Mouse (Mus musculus) layer of hippocampus, adult 8-10 months (tissue): ENCODE measurements around the gene Vsig10. TPM values are rescaled to one million over a fixed set of nuclear protein-coding genes. Genes with fewer than 3 reads are reported as not detected.
"Not testable (repeated sequence)": the region's sequence is repeated elsewhere in the genome, so short reads cannot be mapped to it uniquely, and the experiment has no call there.

Experiments
- DNase-seq, 2 experiments: peaks; one replicate each; pipeline ENCODE4 v3.0.0; 2022; ENCODE audit warnings: low spot score in 2 of 2
- total RNA-seq, 4 experiments: library from RNA; stranded (reverse); gene quantifications; 2 replicates each; pipeline ENCODE4 v1.2.4; 2022

Gene Vsig10
- total RNA-seq = 1 to 10 TPM; 2.1 to 4.8 (median 3.0) TPM

- DNase-seq = peak in 1 of 2 experiments; percentile 29
Observed at GRCm38 (mm10) chr5:117318741-117319629, at the start of gene Vsig10. TSS of gene Vsig10 (plus strand) at chr5:117319083.

GRCm38 (mm10) chr5:117269395-117269794, 49.5 kb upstream of the Vsig10 start:
- DNase-seq = no peak

- peak; percentile 68 to 74 for DNase-seq
Observed at GRCm38 (mm10) chr5:117271945-117272344, 46.9 kb upstream of the Vsig10 start.

GRCm38 (mm10) chr5:117274817-117275216, 44.1 kb upstream of the Vsig10 start:
- no peak for DNase-seq

GRCm38 (mm10) chr5:117277784-117278183, 41.1 kb upstream of the Vsig10 start:
- DNase-seq = no peak

GRCm38 (mm10) chr5:117278809-117279668, 39.8 kb upstream of the Vsig10 start:
- DNase-seq = no peak

GRCm38 (mm10) chr5:117279669-117280050, 39.2 kb upstream of the Vsig10 start:
- no peak for DNase-seq

GRCm38 (mm10) chr5:117281536-117281935, 37.3 kb upstream of the Vsig10 start:
- DNase-seq = no peak

- DNase-seq = no peak
Observed at GRCm38 (mm10) chr5:117282360-117282759, 36.5 kb upstream of the Vsig10 start.

GRCm38 (mm10) chr5:117284029-117284428, 34.9 kb upstream of the Vsig10 start:
- peak; percentile 49 to 59 for DNase-seq

- DNase-seq = no peak
Observed at GRCm38 (mm10) chr5:117284682-117285081, 34.2 kb upstream of the Vsig10 start.

- no peak for DNase-seq
Observed at GRCm38 (mm10) chr5:117285266-117285665, 33.6 kb upstream of the Vsig10 start.

- no peak for DNase-seq
Observed at GRCm38 (mm10) chr5:117286286-117286685, 32.6 kb upstream of the Vsig10 start.

GRCm38 (mm10) chr5:117286831-117287822, 31.8 kb upstream of the Vsig10 start, which contains the start of gene Pebp1:
TSS of gene Pebp1 (minus strand) at chr5:117287625.
- DNase-seq = peak; percentile 89 to 94

- no peak for DNase-seq
Observed at GRCm38 (mm10) chr5:117289646-117290045, 29.2 kb upstream of the Vsig10 start.

GRCm38 (mm10) chr5:117290081-117290480, 28.8 kb upstream of the Vsig10 start:
- no peak for DNase-seq

GRCm38 (mm10) chr5:117291312-117291711, 27.6 kb upstream of the Vsig10 start:
- no peak for DNase-seq

- DNase-seq = no peak
Observed at GRCm38 (mm10) chr5:117292547-117292946, 26.3 kb upstream of the Vsig10 start.

- DNase-seq = not testable (repeated sequence)
Observed at GRCm38 (mm10) chr5:117293776-117294175, 25.1 kb upstream of the Vsig10 start.

- no peak for DNase-seq
Observed at GRCm38 (mm10) chr5:117295011-117295410, 23.9 kb upstream of the Vsig10 start.

- no peak for DNase-seq
Observed at GRCm38 (mm10) chr5:117302899-117303298, 16.0 kb upstream of the Vsig10 start.
